Mouse (Mus musculus) midbrain, embryonic 16.5 days (tissue): ENCODE results near the gene Tspo2. TPM values are rescaled to one million over a fixed set of nuclear protein-coding genes. Genes with fewer than 3 reads are reported as not detected.

Experiments used
- ATAC-seq: fragments of 200-750 bp; cut with Nextera tagmentation; 2 replicates; pipeline ENCODE4 v1.8.0; 2017; ENCODE audit warnings: moderate TSS enrichment
- H3K27ac ChIP-seq: fragments of 300-500 bp; sonication (generic); 2 replicates; pipeline ENCODE4 v1.5.1; 2014; ENCODE audit warnings: mild to moderate bottlenecking, low read length, mixed read lengths
- H3K27me3 ChIP-seq: fragments of 300-500 bp; sonication (generic); 2 replicates; pipeline ENCODE4 v1.6.1; 2014; ENCODE audit warnings: low read depth, low read length, mixed read lengths; ENCODE audit not compliant: control insufficient read depth, insufficient read depth
- H3K36me3 ChIP-seq: fragments of 300-500 bp; sonication (generic); 2 replicates; pipeline ENCODE4 v1.6.1; 2014; ENCODE audit warnings: mild to moderate bottlenecking, low read length, moderate library complexity, mixed read lengths; ENCODE audit not compliant: control insufficient read depth, insufficient read depth
- H3K4me1 ChIP-seq: fragments of 300-500 bp; sonication (generic); 2 replicates; pipeline ENCODE4 v1.6.1; 2014; ENCODE audit warnings: mild to moderate bottlenecking, low read length, mixed read lengths; ENCODE audit not compliant: control insufficient read depth, insufficient read depth
- H3K4me2 ChIP-seq: fragments of 300-500 bp; sonication (generic); 2 replicates; pipeline ENCODE4 v1.6.1; 2014; ENCODE audit warnings: mild to moderate bottlenecking, low read length, mixed read lengths
- H3K4me3 ChIP-seq: fragments of 300-500 bp; sonication (generic); 2 replicates; pipeline ENCODE4 v1.5.1; 2014; ENCODE audit warnings: low read depth, mild to moderate bottlenecking, low read length, moderate library complexity, mixed read lengths
- H3K9ac ChIP-seq: fragments of 300-500 bp; sonication (generic); 2 replicates; pipeline ENCODE4 v1.6.1; 2014; ENCODE audit warnings: low read depth, low read length, mixed read lengths
- H3K9me3 ChIP-seq: fragments of 300-500 bp; sonication (generic); replicated peaks from 2 replicates; pipeline ENCODE4 v1.6.1; 2014; ENCODE audit warnings: mild to moderate bottlenecking, low read length, mixed read lengths; ENCODE audit not compliant: control insufficient read depth, poor library complexity, severe bottlenecking
- WGBS: fragments of 180-500 bp; shearing (Covaris S2); extraction: QIAGEN DNeasy Blood & Tissue Kit; methylation state at CpG from one replicate; pipeline ENCODE4 v1.1.7; 2014; 5-methylcytosine and 5-hydroxymethylcytosine counted together
- polyA plus RNA-seq: library from polyadenylated mRNA; unstranded; fragments of >200 nt; fragmentation: Nextera tagmentation; extraction: Ambion mirVana; gene quantifications from 2 replicates; pipeline ENCODE4 v1.2.1, GENCODE M21; 2015

The Tspo2 gene
- polyA plus RNA-seq, 1 experiment from 2014 or later, result 1.9 TPM

- H3K27ac ChIP-seq, result no peak overlapping the region
- 90% methylated on average over 1 of the region's 1 CpGs for WGBS
- H3K36me3 ChIP-seq, result no peaks in the 10 kb centered on the region
- no peak overlapping the region for H3K9ac ChIP-seq
- H3K4me3 ChIP-seq, result no peak overlapping the region
- peaks cover 9% of the 10 kb centered on the region for H3K4me1 ChIP-seq
- no peak for ATAC-seq
- H3K27me3 ChIP-seq, result no peaks in the 10 kb centered on the region
- H3K4me2 ChIP-seq, result no peak overlapping the region
- H3K9me3 ChIP-seq, result no peaks in the 10 kb centered on the region
Measured at GRCm38 (mm10) chr17:48404706-48405105, 46.6 kb downstream of the Tspo2 start.

GRCm38 (mm10) chr17:48403848-48404247, 47.5 kb downstream of the Tspo2 start:
- 93% methylated on average over 2 of the region's 2 CpGs for WGBS
- Histone ChIP-seq H3K36me3 (peaks cover 7% of the 10 kb centered on the region; the same call in 1 of the 2 replicates), H3K4me3 (no peak overlapping the region), H3K27ac (no peak overlapping the region), H3K27me3 (no peaks in the 10 kb centered on the region), H3K9ac (no peak overlapping the region), H3K4me1 (peaks cover 9% of the 10 kb centered on the region), H3K4me2 (no peak overlapping the region), H3K9me3 (no peaks in the 10 kb centered on the region)
- ATAC-seq, result no peak

- no peak overlapping the region for H3K9ac ChIP-seq
- H3K36me3 ChIP-seq, result peaks cover 9% of the 10 kb centered on the region; the same call in 1 of the 2 replicates
- no peak overlapping the region for H3K4me2 ChIP-seq
- H3K4me3 ChIP-seq, result no peak overlapping the region
- no peak overlapping the region for H3K27ac ChIP-seq
- H3K27me3 ChIP-seq, result no peaks in the 10 kb centered on the region
- ATAC-seq, result no peak
- 90% methylated on average over 3 of the region's 3 CpGs for WGBS
- H3K4me1 ChIP-seq, result peaks cover 4% of the 10 kb centered on the region
- no peaks in the 10 kb centered on the region for H3K9me3 ChIP-seq
Measured at GRCm38 (mm10) chr17:48402751-48403150, 48.6 kb downstream of the Tspo2 start.

- H3K27me3 ChIP-seq, result no peaks in the 10 kb centered on the region
- H3K36me3 ChIP-seq, result peaks cover 9% of the 10 kb centered on the region; the same call in 1 of the 2 replicates
- H3K27ac ChIP-seq, result no peak overlapping the region
- no peak overlapping the region for H3K9ac ChIP-seq
- ATAC-seq, result no peak
- WGBS, result 83% methylated on average over 4 of the region's 4 CpGs
- H3K9me3 ChIP-seq, result no peaks in the 10 kb centered on the region
- no peak overlapping the region for H3K4me3 ChIP-seq
- no peaks in the 10 kb centered on the region for H3K4me1 ChIP-seq
- no peak overlapping the region for H3K4me2 ChIP-seq
Measured at GRCm38 (mm10) chr17:48401710-48402109, 49.6 kb downstream of the Tspo2 start.

Other genes starting within 250 kb of the Tspo2 start
- gene Trem1, start 218.8 kb downstream of the Tspo2 start, polyA plus RNA-seq, result not detected in 2 replicates
- gene Trem3, start 203.7 kb downstream of the Tspo2 start, polyA plus RNA-seq, result not detected in 2 replicates
- gene Treml4, start 187.2 kb downstream of the Tspo2 start, polyA plus RNA-seq, result 0.38 TPM in 1 of 2 replicates, not detected in the other
- 0.09 TPM in 1 of 2 replicates, not detected in the other for gene Treml2, start 152.0 kb downstream of the Tspo2 start, polyA plus RNA-seq
- gene B430306N03Rik, start 135.4 kb downstream of the Tspo2 start, polyA plus RNA-seq, result 0.14 TPM in 1 of 2 replicates, not detected in the other
- gene Trem2, start 105.1 kb downstream of the Tspo2 start, polyA plus RNA-seq, result 2.9 and 3.1 TPM in 2 replicates
- 0.22 and 0.39 TPM in 2 replicates for gene Treml1, start 91.6 kb downstream of the Tspo2 start, polyA plus RNA-seq
- gene Nfya, start 41.6 kb downstream of the Tspo2 start, polyA plus RNA-seq, result 10.7 and 11.1 TPM in 2 replicates
- gene Oard1, start 41.5 kb downstream of the Tspo2 start, polyA plus RNA-seq, result 32.7 and 36.4 TPM in 2 replicates
- gene Apobec2, start 18.6 kb downstream of the Tspo2 start, polyA plus RNA-seq, result 0.43 and 0.58 TPM in 2 replicates
- 0.21 TPM in 1 of 2 replicates, not detected in the other for gene Unc5cl, start 3.4 kb upstream of the Tspo2 start, polyA plus RNA-seq